Mouse (Mus musculus) megakaryocyte progenitor cell, adult 5-6 weeks (primary cell): ENCODE measurements around the gene B230219D22Rik. TPM values are rescaled to one million over a fixed set of nuclear protein-coding genes. Genes with fewer than 3 reads are reported as not detected.

Experiments used
- ATAC-seq: replicated peaks from 2 replicates; pipeline ENCODE4 v1.8.0; 2016; ENCODE audit warnings: mild to moderate bottlenecking, moderate TSS enrichment, inconsistent platforms; ENCODE audit not compliant: poor library complexity
- total RNA-seq, 2 experiments: library from RNA; stranded (forward) in 1 of 2; stranded (reverse) in 1 of 2; fragments of 157-497, 149-512 nt in 1 of 2; fragments of 200-1000 nt in 1 of 2; gene quantifications; 2 replicates each; pipeline versions ENCODE4 v1.2.3 to v1.2.4; 2015 to 2017

Gene B230219D22Rik
- total RNA-seq, 2 experiments from 2014 or later, result 35.9 to 76.9 TPM

DNA sequence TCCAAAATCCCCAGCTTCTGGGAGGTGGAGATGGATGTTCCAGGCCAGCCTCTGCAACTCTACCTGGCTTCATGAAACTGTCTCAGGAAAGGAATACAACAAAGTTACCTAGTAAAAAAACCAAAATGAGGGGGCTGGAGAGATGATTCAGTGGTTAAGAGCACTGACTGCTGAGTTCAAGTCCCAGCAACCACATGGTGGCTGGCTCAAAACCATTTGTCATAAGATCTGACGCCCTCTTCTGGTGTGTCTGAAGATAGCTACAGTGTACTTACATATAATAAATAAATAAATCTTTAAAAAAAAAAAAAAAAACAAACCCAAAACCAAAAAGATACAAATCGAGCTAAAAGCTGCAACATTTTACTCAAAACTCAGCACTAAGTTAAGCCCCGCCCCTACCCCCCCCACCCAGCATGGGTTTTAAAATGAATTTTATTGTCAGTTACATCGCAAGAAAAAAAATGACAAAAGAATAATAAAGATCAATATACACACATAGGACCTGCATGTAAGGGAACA, 33.7 kb downstream of the B230219D22Rik start:
- ATAC-seq, result no peak

DNA sequence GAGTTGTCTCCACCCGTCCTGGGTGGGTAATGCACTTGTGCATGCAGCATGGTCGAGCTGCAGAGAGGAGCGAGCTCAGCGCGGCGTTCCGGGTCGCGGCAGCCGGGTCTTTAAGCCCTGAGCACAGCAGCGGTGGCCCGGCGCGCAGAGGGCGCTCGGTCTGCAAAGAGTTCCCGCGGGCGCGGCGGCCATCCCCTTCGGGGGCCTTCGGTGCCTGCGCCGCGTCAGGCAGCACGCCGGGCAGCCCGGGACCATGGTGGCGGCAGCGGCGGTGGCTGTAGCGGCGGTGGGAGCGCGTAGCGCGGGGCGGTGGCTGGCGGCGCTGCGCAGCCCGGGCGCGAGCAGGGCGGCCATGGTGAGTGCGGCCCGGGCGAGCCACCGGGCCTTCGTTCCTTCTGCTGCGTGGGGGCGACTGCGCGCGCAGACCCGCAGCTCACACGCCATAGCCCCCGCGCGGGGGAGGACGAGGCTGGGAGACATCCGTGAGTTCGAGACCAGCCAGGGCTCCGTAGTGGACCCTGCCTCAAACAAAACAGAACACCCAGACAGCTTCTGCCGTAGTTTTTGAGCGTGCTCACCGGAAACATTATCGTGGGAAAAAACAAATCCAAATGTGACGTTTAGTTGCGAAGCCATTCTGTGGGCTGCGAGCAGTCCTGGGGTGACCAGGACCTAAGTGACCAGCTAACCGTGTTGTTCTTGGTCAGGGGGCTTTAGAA, 34.4 kb downstream of the B230219D22Rik start, which contains the start of gene Pcbd2:
TSS of gene Pcbd2 (plus strand) at position 249 of the 719 bp plus-strand sequence.
- peak; percentile 70 for ATAC-seq

DNA sequence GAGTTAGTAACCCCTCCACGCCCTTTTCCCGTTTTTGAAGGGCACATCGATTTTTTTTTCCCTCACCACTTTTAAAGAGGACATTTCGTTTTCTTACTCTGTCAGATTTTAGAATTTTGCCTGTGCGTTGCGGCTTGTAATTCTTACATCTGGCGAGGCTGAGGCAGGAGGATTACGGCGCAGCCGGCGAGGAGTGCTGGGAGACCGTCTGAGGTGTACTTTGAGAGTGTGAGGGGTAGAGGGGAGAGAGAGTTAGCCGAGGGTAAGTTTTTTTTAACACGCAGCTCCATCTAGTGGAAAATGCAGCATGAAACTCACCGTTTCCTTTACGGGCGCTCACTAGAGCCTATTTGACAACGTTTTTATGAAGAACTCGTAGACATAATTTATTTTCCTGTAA, 34.9 kb downstream of the B230219D22Rik start:
- peak; percentile 81 for ATAC-seq

DNA sequence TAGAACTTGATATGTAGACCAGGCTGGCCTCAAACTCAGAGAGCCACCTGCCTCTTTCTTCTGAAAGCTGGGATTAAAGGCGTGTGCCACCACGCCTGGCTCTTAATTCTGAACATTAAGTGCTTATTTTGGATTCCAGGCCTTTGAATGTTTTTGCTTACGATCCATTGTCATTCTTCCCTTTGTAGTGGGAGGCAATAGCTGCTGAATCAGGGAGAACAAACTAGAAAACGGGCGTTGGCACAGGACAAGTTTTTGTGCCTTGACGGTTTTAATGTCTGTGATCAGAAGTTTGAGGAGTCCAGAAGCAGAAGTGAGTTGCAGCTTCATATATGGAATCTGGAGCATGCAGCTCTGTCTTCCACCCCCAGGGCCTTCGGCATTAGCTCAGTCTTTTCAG, 37.8 kb downstream of the B230219D22Rik start:
- ATAC-seq, result no peak

DNA sequence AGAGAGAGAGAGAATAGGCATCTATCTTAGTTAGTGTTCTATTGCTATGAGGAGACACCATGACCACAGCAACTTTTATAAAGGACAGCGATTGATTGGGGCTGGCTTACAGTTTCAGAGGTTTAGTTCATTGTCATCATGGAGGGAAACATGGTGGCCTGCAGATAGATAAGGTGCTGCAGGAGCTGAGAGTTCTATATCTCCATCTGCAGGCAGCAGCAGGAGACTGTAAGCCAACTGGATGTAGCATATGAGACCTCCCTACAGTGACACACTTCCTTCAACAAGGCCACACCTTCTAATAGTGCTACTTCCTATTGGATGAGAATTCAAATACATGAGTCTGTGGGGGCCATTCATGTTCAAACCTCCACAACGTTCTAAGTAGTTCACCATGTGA, 39.2 kb downstream of the B230219D22Rik start:
- peak; percentile 78 for ATAC-seq

DNA sequence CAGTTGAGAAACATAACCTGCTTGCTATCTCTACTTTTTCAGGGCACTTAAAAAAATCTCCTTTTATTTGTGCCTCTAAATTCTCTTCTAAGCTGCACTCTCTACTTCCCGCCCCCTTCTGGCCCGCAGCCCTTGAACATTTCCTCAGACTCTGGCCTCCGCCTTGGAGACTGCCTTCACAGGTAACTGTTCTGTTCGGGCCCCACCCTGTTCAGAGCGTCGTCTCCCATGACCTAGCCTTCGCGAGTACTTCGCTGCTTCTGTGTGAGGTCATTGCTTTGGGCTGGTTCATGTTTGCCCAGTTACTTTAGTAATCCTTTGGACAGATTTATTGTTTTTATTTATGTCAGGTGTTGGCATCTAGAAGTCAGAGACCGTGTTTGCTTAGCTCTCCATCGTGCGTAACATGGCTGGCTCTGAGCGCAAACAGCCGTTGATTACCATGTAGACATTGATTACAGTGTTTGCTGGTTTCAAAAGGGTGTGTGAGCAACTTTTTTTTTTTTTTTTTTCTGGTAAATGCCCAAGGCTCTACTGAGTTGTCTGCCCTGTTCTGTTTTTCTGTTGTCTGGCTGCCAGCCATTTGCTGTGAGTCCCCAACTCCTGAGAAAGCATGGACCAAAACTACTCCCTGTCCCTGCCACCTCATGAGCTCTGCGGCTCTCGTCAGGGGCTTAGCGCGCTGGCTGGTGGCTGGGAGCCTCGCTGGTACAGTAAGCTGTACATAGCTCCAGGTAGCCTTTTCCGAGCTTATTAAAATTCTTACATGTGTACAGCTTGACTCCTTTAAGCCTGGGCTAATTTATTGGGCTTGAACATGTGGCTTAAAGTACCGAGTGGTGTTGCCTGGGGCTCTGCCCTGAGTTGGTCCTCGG, 40.9 kb downstream of the B230219D22Rik start:
- no peak for ATAC-seq

DNA sequence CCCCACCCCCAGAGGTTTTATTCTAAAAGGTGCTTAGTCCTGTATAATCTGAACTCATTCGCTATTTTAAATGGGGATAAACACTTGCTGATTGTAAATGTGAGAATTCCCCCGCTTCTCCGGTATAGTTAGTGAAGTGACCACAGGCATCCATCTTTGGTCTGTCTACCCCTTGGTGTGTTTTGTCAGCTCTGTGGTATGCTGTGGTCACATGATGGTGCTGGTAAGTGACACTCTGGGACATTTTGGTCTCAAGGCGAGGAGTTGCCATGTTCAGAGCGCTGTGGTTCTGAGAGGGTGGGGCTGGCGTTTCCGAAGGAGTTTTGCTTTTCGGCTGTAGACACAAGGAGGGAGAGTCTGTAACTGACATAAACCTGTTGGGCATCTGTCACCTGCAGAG, 45.0 kb downstream of the B230219D22Rik start:
- ATAC-seq, result no peak

DNA sequence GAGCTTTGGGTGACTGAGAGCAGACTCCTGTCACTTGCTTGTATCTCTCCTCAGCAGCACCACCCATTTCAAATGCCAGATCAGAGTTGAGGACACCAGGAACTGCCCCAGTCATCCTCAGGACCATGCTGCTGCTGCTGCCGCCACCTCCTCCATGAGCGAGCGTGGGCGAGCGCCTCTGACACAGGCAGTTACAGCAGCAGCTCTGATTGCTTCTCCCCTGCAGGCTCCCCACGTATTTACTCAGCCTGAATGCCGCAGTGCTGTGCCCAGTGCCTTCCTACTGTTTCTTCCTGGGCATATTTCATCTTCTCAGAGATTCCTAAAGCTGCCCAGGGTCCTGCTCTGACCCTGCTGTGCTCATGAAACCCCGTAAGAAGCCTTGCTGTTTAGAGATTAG, 49.4 kb downstream of the B230219D22Rik start:
- no peak for ATAC-seq

Other genes with a start within 250 kb of the B230219D22Rik start
- 51.7 and 52.6 TPM in 2 replicates for gene Grk6, start 248.1 kb upstream of the B230219D22Rik start, total RNA-seq (2015)
- gene Grk6, start 248.1 kb upstream of the B230219D22Rik start, total RNA-seq (2017), result 81.7 and 88.6 TPM in 2 replicates
- gene Prr7, start 228.9 kb upstream of the B230219D22Rik start, total RNA-seq (2015), result 0.72 and 1.7 TPM in 2 replicates
- 1.5 TPM in 2 replicates for gene Prr7, start 228.9 kb upstream of the B230219D22Rik start, total RNA-seq (2017)
- 0.72 and 0.76 TPM in 2 replicates for gene Dbn1, start 205.0 kb upstream of the B230219D22Rik start, total RNA-seq (2015)
- gene Dbn1, start 205.0 kb upstream of the B230219D22Rik start, total RNA-seq (2017), result 2.3 and 2.7 TPM in 2 replicates
- 12.7 and 13.0 TPM in 2 replicates for gene Pdlim7, start 179.4 kb upstream of the B230219D22Rik start, total RNA-seq (2015)
- gene Pdlim7, start 179.4 kb upstream of the B230219D22Rik start, total RNA-seq (2017), result 5.3 and 5.9 TPM in 2 replicates
- 18.1 and 34.6 TPM in 2 replicates for gene Dok3, start 163.8 kb upstream of the B230219D22Rik start, total RNA-seq (2015)
- gene Dok3, start 163.8 kb upstream of the B230219D22Rik start, total RNA-seq (2017), result 22.9 and 31.2 TPM in 2 replicates
- 28.0 and 29.1 TPM in 2 replicates for gene Ddx41, start 156.5 kb upstream of the B230219D22Rik start, total RNA-seq (2015)
- gene Ddx41, start 156.5 kb upstream of the B230219D22Rik start, total RNA-seq (2017), result 66.9 and 78.0 TPM in 2 replicates
- 24.9 and 29.1 TPM in 2 replicates for gene Fam193b, start 122.0 kb upstream of the B230219D22Rik start, total RNA-seq (2015)
- 21.8 and 25.1 TPM in 2 replicates for gene Fam193b, start 122.0 kb upstream of the B230219D22Rik start, total RNA-seq (2017)
- 92.3 and 117 TPM in 2 replicates for gene Tmed9, start 119.4 kb upstream of the B230219D22Rik start, total RNA-seq (2015)
- 194 and 211 TPM in 2 replicates for gene Tmed9, start 119.4 kb upstream of the B230219D22Rik start, total RNA-seq (2017)
- gene B4galt7, start 93.2 kb upstream of the B230219D22Rik start, total RNA-seq (2015), result 10.6 and 13.0 TPM in 2 replicates
- 12.8 and 16.7 TPM in 2 replicates for gene B4galt7, start 93.2 kb upstream of the B230219D22Rik start, total RNA-seq (2017)
- 50.0 and 50.4 TPM in 2 replicates for gene Caml, start 70.1 kb upstream of the B230219D22Rik start, total RNA-seq (2015)
- 49.5 and 54.7 TPM in 2 replicates for gene Caml, start 70.1 kb upstream of the B230219D22Rik start, total RNA-seq (2017)
- 62.4 and 76.8 TPM in 2 replicates for gene Ddx46, start 58.1 kb upstream of the B230219D22Rik start, total RNA-seq (2015)
- 79.0 and 153 TPM in 2 replicates for gene Ddx46, start 58.1 kb upstream of the B230219D22Rik start, total RNA-seq (2017)
- gene Txndc15, start 21.5 kb downstream of the B230219D22Rik start, total RNA-seq (2015), result 27.5 and 27.8 TPM in 2 replicates
- gene Txndc15, start 21.5 kb downstream of the B230219D22Rik start, total RNA-seq (2017), result 42.2 and 53.1 TPM in 2 replicates
- gene Pcbd2, start 34.2 kb downstream of the B230219D22Rik start, total RNA-seq (2015), result 38.6 and 40.9 TPM in 2 replicates
- 18.4 and 25.6 TPM in 2 replicates for gene Pcbd2, start 34.2 kb downstream of the B230219D22Rik start, total RNA-seq (2017)
- gene Catsper3, start 91.4 kb downstream of the B230219D22Rik start, total RNA-seq (2015), result 0.37 TPM in 1 of 2 replicates, not detected in the other
- gene Catsper3, start 91.4 kb downstream of the B230219D22Rik start, total RNA-seq (2017), result not detected in 2 replicates
- not detected in 2 replicates for gene Pitx1, start 143.1 kb downstream of the B230219D22Rik start, total RNA-seq (2015)
- not detected in 2 replicates for gene Pitx1, start 143.1 kb downstream of the B230219D22Rik start, total RNA-seq (2017)